Mouse (Mus musculus) heart, embryonic 14.5 days (tissue): Measurements from ENCODE around the gene Col4a2. TPM values are rescaled to one million over a fixed set of nuclear protein-coding genes. Genes with fewer than 3 reads are reported as not detected.
A peak's percentile ranks its signal among the peaks of the same experiment; 100 is the strongest.

Experiments
- ATAC-seq: fragments of 200-750 bp; cut with Nextera tagmentation; 2 replicates; pipeline ENCODE4 v1.8.0; 2017; ENCODE audit warnings: low read depth, moderate TSS enrichment; ENCODE audit not compliant: insufficient number of reproducible peaks, insufficient read depth, low FRiP score
- H3K27ac ChIP-seq, 2 experiments: fragments of 200-500 bp in 1 of 2; fragments of 300-500 bp in 1 of 2; sonication (generic) in 1 of 2; replicated peaks in 1 of 2; 2 replicates each; pipeline ENCODE4 v1.5.1; 2012 to 2014; ENCODE audit warnings: low read depth in 2 of 2, low read length in 2 of 2, control low read depth in 1 of 2, mild to moderate bottlenecking in 1 of 2, mixed read lengths in 1 of 2; ENCODE audit not compliant: control insufficient read depth in 1 of 2, insufficient read depth in 1 of 2
- H3K27me3 ChIP-seq: fragments of 300-500 bp; sonication (generic); 2 replicates; pipeline ENCODE4 v1.6.1; 2014; ENCODE audit warnings: mild to moderate bottlenecking, low read length, control low read depth; ENCODE audit not compliant: control insufficient read depth, insufficient read depth
- H3K36me3 ChIP-seq: fragments of 300-500 bp; sonication (generic); 2 replicates; pipeline ENCODE4 v1.6.1; 2014; ENCODE audit warnings: mild to moderate bottlenecking, control low read depth, low read length, mixed read lengths; ENCODE audit not compliant: control insufficient read depth, insufficient read depth
- H3K4me1 ChIP-seq, 2 experiments: fragments of 200-500 bp in 1 of 2; fragments of 300-500 bp in 1 of 2; sonication (generic) in 1 of 2; 2 replicates each; pipeline ENCODE4 v1.6.1; 2012 to 2014; ENCODE audit warnings: low read length in 2 of 2, control low read depth in 1 of 2, mixed read lengths in 1 of 2; ENCODE audit not compliant: control insufficient read depth in 2 of 2, insufficient read depth in 2 of 2
- H3K4me2 ChIP-seq: fragments of 300-500 bp; sonication (generic); 2 replicates; pipeline ENCODE4 v1.6.1; 2014; ENCODE audit warnings: mild to moderate bottlenecking, low read length
- H3K4me3 ChIP-seq, 2 experiments: fragments of 200-500 bp in 1 of 2; fragments of 300-500 bp in 1 of 2; sonication (generic) in 1 of 2; 2 replicates each; pipeline ENCODE4 v1.5.1; 2012 to 2014; ENCODE audit warnings: low read length in 2 of 2, mild to moderate bottlenecking in 2 of 2, control low read depth in 1 of 2, low read depth in 1 of 2, moderate library complexity in 1 of 2; ENCODE audit not compliant: control insufficient read depth in 1 of 2, insufficient read depth in 1 of 2
- H3K9ac ChIP-seq: fragments of 300-500 bp; sonication (generic); 2 replicates; pipeline ENCODE4 v1.6.1; 2014; ENCODE audit warnings: mild to moderate bottlenecking, low read length
- H3K9me3 ChIP-seq: fragments of 300-500 bp; sonication (generic); 2 replicates; pipeline ENCODE4 v1.6.1; 2016; ENCODE audit warnings: low read length, control low read depth; ENCODE audit not compliant: control insufficient read depth
- WGBS: fragments of 180-500 bp; shearing (Covaris S2); extraction: QIAGEN DNeasy Blood & Tissue Kit; methylation state at CpG from one replicate; pipeline ENCODE4 v1.1.7; 2014; 5-methylcytosine and 5-hydroxymethylcytosine counted together
- polyA plus RNA-seq: library from polyadenylated mRNA; unstranded; fragments of >200 nt; fragmentation: Nextera tagmentation; extraction: Ambion mirVana; gene quantifications from 2 replicates; pipeline ENCODE4 v1.2.1, GENCODE M21; 2014

Gene Col4a2
- polyA plus RNA-seq, 1 experiment from 2014 or later: 77.7 TPM

- ATAC-seq: no peak
Observed at GRCm38 (mm10) chr8:11470694-11471093, 158.1 kb downstream of the Col4a2 start.

GRCm38 (mm10) chr8:11471309-11471708 is 158.7 kb downstream of the Col4a2 start:
- H3K27ac ChIP-seq: 0 out of 4 replicates have a peak overlapping the region, but pooled peaks of 1 of the 2 experiments have one; percentile 17
- ATAC-seq: no peak
- H3K9ac ChIP-seq: no peak overlapping the region
- H3K36me3 ChIP-seq: peaks cover 4% of the 10 kb centered on the region; the same call in 1 of the 2 replicates
- peaks cover 25 to 57% of the 10 kb centered on the region in 2 experiments for H3K4me1 ChIP-seq
- H3K9me3 ChIP-seq: no peaks in the 10 kb centered on the region
- H3K4me3 ChIP-seq: no peak overlapping the region
- H3K4me2 ChIP-seq: no peak overlapping the region
- WGBS: 70% methylated on average over 8 of the region's 8 CpGs
- no peaks in the 10 kb centered on the region for H3K27me3 ChIP-seq

More at GRCm38 (mm10) chr8:11470694-11471093, 158.1 kb downstream of the Col4a2 start:
- no peaks in the 10 kb centered on the region for H3K27me3 ChIP-seq
- H3K9ac ChIP-seq: no peak overlapping the region
- no peaks in the 10 kb centered on the region for H3K9me3 ChIP-seq
- peaks cover 4% of the 10 kb centered on the region; the same call in 1 of the 2 replicates for H3K36me3 ChIP-seq
- H3K4me2 ChIP-seq: no peak overlapping the region
- 82% methylated on average over 7 of the region's 7 CpGs for WGBS
- H3K4me3 ChIP-seq: no peak overlapping the region
- H3K4me1 ChIP-seq: peaks cover 21 to 51% of the 10 kb centered on the region in 2 experiments
- no peak overlapping the region for H3K27ac ChIP-seq

GRCm38 (mm10) chr8:11473072-11473471 is 160.5 kb downstream of the Col4a2 start:
- WGBS: 11% methylated on average over 4 of the region's 4 CpGs
- H3K4me1 ChIP-seq: peaks cover 28 to 57% of the 10 kb centered on the region in 2 experiments
- no peaks in the 10 kb centered on the region for H3K9me3 ChIP-seq
- no peaks in the 10 kb centered on the region for H3K27me3 ChIP-seq
- H3K9ac ChIP-seq: peak overlapping the region; percentile 65
- peak overlapping the region; percentile 86 to 96 for H3K27ac ChIP-seq
- no peaks in the 10 kb centered on the region for H3K36me3 ChIP-seq
- peak overlapping the region; percentile 64 for H3K4me2 ChIP-seq
- no peak overlapping the region for H3K4me3 ChIP-seq
- ATAC-seq: no peak

GRCm38 (mm10) chr8:11475397-11475796 is 162.8 kb downstream of the Col4a2 start:
- Histone ChIP-seq H3K4me3 (peak overlapping the region; percentile 3 to 22; a peak in 2 of 4 replicates), H3K36me3 (no peaks in the 10 kb centered on the region), H3K27me3 (peaks cover 5% of the 10 kb centered on the region; the same call in 1 of the 2 replicates), H3K4me1 (peaks cover 36 to 64% of the 10 kb centered on the region in 2 experiments), H3K9me3 (no peaks in the 10 kb centered on the region), H3K4me2 (peak overlapping the region; percentile 97), H3K9ac (peak overlapping the region; percentile 64), H3K27ac (peak overlapping the region; percentile 86 to 96)
- 12% methylated on average over 9 of the region's 10 CpGs for WGBS
- no peak for ATAC-seq

GRCm38 (mm10) chr8:11475876-11476275 is 163.3 kb downstream of the Col4a2 start:
- no peaks in the 10 kb centered on the region for H3K9me3 ChIP-seq
- H3K9ac ChIP-seq: peak overlapping the region; percentile 87
- H3K4me1 ChIP-seq: peaks cover 36 to 64% of the 10 kb centered on the region in 2 experiments
- H3K27me3 ChIP-seq: peaks cover 5% of the 10 kb centered on the region; the same call in 1 of the 2 replicates
- ATAC-seq: no peak
- peak overlapping the region; percentile 0 to 81; a peak in 3 of 4 replicates for H3K4me3 ChIP-seq
- WGBS: 13% methylated on average over 2 of the region's 2 CpGs
- H3K27ac ChIP-seq: peak overlapping the region; percentile 93 to 97
- peak overlapping the region; percentile 97 for H3K4me2 ChIP-seq
- H3K36me3 ChIP-seq: no peaks in the 10 kb centered on the region

DNA sequence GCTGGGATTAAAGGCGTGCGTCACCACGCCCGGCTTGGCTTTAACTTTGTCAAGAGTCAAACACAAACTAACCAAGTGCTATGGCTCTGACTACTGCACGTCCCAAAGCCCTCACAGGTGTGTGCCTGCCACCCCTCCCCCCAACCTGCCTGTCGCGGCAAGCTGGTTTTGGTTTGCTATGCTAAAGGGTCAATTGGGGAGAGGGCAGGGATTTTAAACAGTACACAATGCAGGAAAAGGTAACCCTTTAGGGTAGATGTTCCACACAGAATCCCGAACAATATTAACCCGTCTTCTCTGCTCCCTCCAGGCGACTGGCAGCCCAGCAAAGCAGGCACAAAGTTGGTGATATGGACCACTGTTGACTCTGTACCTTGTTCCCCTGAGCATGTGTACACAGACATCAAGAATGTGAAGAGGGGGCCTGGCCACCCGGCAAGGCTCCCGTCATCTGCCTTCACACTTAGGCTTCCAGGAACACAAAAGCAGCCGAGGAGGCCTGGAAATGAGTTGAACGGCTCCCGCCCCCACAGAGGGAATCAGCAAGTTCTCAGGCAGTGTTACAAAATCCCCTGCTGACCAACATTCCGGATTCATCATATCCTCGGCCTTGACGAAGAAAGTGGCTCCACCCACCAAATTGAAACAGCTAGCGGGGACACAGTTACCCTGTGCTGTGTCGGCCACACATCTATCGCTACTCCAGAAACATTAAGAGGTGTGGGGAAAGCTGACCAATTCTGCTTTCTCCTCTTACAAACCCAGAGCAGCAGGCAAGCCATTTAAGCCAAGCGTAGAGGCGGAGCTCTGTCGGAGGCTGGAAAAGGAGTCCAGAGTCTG is 164.0 kb downstream of the Col4a2 start:
- H3K27ac ChIP-seq: peak overlapping the region; percentile 93 to 97
- peak; percentile 24; the same call in 1 of the 2 replicates for ATAC-seq
- H3K4me3 ChIP-seq: peak overlapping the region; percentile 81 to 86
- peak overlapping the region; percentile 97 for H3K4me2 ChIP-seq
- no peaks in the 10 kb centered on the region for H3K9me3 ChIP-seq
- H3K27me3 ChIP-seq: peaks cover 5% of the 10 kb centered on the region; the same call in 1 of the 2 replicates
- H3K4me1 ChIP-seq: peaks cover 38 to 59% of the 10 kb centered on the region in 2 experiments
- 7% methylated on average over 24 of the region's 24 CpGs for WGBS
- peak overlapping the region; percentile 87 for H3K9ac ChIP-seq
- no peaks in the 10 kb centered on the region for H3K36me3 ChIP-seq

DNA sequence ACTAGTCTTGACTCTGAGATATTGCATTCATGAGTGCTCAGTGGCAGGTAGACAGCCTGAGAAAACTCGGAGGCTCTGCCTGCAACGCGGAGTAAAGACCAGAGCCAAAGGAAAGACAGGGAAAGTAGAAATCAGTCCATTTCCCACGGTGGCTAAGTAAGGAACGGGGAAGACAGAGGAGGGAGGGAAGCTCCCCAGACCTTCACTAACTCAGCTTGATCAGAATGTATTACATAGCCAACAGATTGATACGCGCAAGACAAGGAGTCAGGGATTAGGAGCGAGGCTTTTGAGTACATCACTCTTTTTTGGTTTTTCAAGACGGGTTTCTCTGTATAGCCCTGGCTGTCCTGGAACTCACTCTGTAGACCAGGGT is 164.6 kb downstream of the Col4a2 start:
- Histone ChIP-seq H3K9ac (peak overlapping the region; percentile 87), H3K4me2 (peak overlapping the region; percentile 97)

More for the DNA sequence above, 164.6 kb downstream of the Col4a2 start:
- no peaks in the 10 kb centered on the region for H3K36me3 ChIP-seq
- peaks cover 5% of the 10 kb centered on the region; the same call in 1 of the 2 replicates for H3K27me3 ChIP-seq
- 6% methylated on average over 9 of the region's 9 CpGs for WGBS
- H3K9me3 ChIP-seq: no peaks in the 10 kb centered on the region
- peak overlapping the region; percentile 81 to 86 for H3K4me3 ChIP-seq
- no peak for ATAC-seq
- H3K27ac ChIP-seq: peak overlapping the region; percentile 93 to 97
- peaks cover 40 to 59% of the 10 kb centered on the region in 2 experiments for H3K4me1 ChIP-seq
